Mouse (Mus musculus) liver, embryonic 12.5 days (tissue): ENCODE data around the gene Efcab11. TPM values are rescaled to one million over a fixed set of nuclear protein-coding genes. Genes with fewer than 3 reads are reported as not detected.
"Not testable (repeated sequence)": the region's sequence is repeated elsewhere in the genome, so short reads cannot be mapped to it uniquely, and the experiment has no call there.

Experiments
- ATAC-seq: fragments of 200-750 bp; cut with Nextera tagmentation; 2 replicates; pipeline ENCODE4 v1.8.0; 2017; ENCODE audit warnings: moderate number of reproducible peaks, mild to moderate bottlenecking, moderate library complexity
- H3K27ac ChIP-seq: fragments of 300-500 bp; sonication (generic); 2 replicates; pipeline ENCODE4 v1.5.1; 2016; ENCODE audit warnings: mild to moderate bottlenecking
- H3K27me3 ChIP-seq: fragments of 300-500 bp; sonication (generic); replicated peaks from 2 replicates; pipeline ENCODE4 v1.6.1; 2016; ENCODE audit warnings: mild to moderate bottlenecking, moderate library complexity
- H3K36me3 ChIP-seq: fragments of 300-500 bp; sonication (generic); 2 replicates; pipeline ENCODE4 v1.6.1; 2016; ENCODE audit warnings: mild to moderate bottlenecking, moderate library complexity
- H3K4me1 ChIP-seq: fragments of 300-500 bp; sonication (generic); 2 replicates; pipeline ENCODE4 v1.6.1; 2016
- H3K4me2 ChIP-seq: fragments of 300-500 bp; sonication (generic); 2 replicates; pipeline ENCODE4 v1.6.1; 2016; ENCODE audit warnings: mild to moderate bottlenecking, moderate library complexity
- H3K4me3 ChIP-seq: fragments of 300-500 bp; sonication (generic); 2 replicates; pipeline ENCODE4 v1.5.1; 2016; ENCODE audit warnings: mild to moderate bottlenecking, moderate library complexity
- H3K9ac ChIP-seq: fragments of 300-500 bp; sonication (generic); 2 replicates; pipeline ENCODE4 v1.6.1; 2016; ENCODE audit warnings: mild to moderate bottlenecking, moderate library complexity
- H3K9me3 ChIP-seq: fragments of 300-500 bp; sonication (generic); replicated peaks from 2 replicates; pipeline ENCODE4 v1.6.1; 2016; ENCODE audit warnings: mild to moderate bottlenecking, moderate library complexity
- WGBS: fragments of 180-500 bp; shearing (Covaris S2); methylation state at CpG from one replicate; pipeline ENCODE4 v1.1.7; 2016; ENCODE audit not compliant: insufficient replicate concordance; 5-methylcytosine and 5-hydroxymethylcytosine counted together
- polyA plus RNA-seq: library from polyadenylated mRNA; unstranded; fragments of >200 nt; fragmentation: Nextera tagmentation; extraction: Ambion mirVana; gene quantifications from 2 replicates; pipeline ENCODE4 v1.2.1, GENCODE M21; 2016

Efcab11 gene
- polyA plus RNA-seq, 1 experiment from 2014 or later: 5.5 TPM

DNA sequence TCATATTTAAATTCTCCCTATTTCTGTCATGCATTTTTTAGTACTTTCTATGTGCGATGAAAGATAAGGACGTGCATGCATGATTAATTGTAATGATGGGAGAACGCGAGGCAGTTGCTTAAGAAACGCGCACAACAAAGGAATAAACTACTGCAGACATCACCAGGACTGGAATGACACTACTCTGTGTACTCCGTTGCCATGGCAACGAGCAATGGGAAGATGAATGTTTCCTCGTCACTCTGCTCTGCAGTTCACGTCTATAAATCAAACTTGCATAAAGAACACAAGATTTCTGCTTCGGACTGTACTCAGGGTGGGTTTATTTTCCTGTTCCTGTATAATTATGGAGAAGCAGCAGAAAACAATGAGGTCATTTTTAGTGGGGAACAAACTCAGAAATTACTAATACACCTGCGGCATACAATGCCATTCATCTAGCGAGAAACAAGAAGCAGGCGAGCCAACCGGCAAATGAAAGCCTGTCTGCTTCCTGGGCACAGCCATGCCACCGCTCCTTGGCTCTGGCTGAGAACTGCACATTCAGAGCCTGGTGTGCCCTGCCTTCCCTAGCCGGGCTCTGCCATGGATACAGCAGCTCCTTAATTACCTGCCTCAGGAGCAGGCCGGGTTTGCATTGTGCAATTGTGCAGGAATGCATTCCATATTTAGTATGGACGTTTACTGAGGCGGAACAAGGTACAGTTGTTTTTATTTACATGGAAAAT, 47.7 kb downstream of the Efcab11 start:
- no peaks in the 10 kb centered on the region for H3K4me1 ChIP-seq
- H3K36me3 ChIP-seq: no peaks in the 10 kb centered on the region
- no peak overlapping the region for H3K4me2 ChIP-seq
- no peak overlapping the region for H3K4me3 ChIP-seq
- no peak for ATAC-seq
- WGBS: 78% methylated on average over 20 of the region's 20 CpGs
- no peak overlapping the region for H3K27ac ChIP-seq
- H3K27me3 ChIP-seq: no peaks in the 10 kb centered on the region
- no peak overlapping the region for H3K9ac ChIP-seq
- H3K9me3 ChIP-seq: no peaks in the 10 kb centered on the region

DNA sequence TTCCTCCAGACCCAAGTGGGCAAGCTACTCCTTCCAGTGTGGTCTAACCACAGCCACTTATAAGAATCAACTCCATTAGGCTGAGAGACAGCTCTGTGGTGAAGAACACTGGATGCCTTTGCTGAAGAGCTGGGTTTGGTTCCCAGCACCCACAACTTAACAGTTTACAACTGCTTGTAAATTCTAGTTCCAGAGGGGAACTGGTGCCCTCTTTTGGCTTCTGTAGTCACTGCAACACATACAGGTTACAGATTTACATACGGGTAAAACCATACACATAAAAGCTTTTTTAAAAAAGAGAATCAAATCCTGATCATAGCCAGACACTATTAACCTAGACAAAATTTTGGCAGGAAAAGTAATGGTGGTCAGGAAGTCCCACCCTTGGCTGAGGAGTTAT, 50.8 kb downstream of the Efcab11 start:
- Histone ChIP-seq H3K9ac (no peak overlapping the region), H3K4me3 (no peak overlapping the region), H3K36me3 (no peaks in the 10 kb centered on the region), H3K27ac (no peak overlapping the region), H3K4me2 (no peak overlapping the region), H3K27me3 (no peaks in the 10 kb centered on the region), H3K9me3 (no peaks in the 10 kb centered on the region), H3K4me1 (no peaks in the 10 kb centered on the region)
- ATAC-seq: no peak
- WGBS: 87% methylated on average over 1 of the region's 1 CpGs

- H3K4me1 ChIP-seq: no peaks in the 10 kb centered on the region
- H3K9ac ChIP-seq: no peak overlapping the region
- ATAC-seq: no peak
- H3K36me3 ChIP-seq: no peaks in the 10 kb centered on the region
- H3K4me2 ChIP-seq: no peak overlapping the region
- WGBS: 74% methylated on average over 4 of the region's 4 CpGs
- no peak overlapping the region for H3K27ac ChIP-seq
- H3K9me3 ChIP-seq: no peaks in the 10 kb centered on the region
- no peak overlapping the region for H3K4me3 ChIP-seq
- no peaks in the 10 kb centered on the region for H3K27me3 ChIP-seq
These were observed 61.6 kb downstream of the Efcab11 start for GRCm38 (mm10) chr12:99822591-99822990.

DNA sequence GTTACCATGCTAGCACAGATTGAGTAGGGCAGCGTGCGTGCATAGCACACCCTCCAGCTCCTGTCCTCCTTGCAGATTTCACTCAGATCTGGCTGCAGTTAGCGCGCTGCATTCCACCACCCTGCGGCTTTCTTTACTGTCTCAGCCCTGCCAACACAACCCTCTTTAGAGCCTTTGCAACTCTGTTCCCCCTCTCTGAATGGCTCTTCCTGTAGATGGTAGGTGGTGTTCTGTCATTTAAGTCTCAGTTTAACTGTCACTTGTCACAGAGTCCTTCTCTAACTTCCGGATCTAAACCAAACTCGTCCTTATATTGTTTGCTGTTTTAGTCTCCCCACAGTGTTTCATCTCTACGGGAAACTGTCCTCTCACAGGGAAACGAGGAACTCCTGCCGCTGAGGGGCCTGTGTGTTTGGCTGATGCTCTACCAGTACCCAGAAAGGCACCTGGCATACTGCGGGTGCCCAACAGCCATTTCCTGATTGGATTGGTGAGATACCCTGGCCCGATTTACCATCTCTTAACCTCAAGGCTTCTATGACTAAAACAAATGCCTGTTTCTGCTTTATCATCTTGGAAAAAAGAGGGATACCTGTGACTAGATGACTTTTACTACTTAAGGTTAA, 62.8 kb downstream of the Efcab11 start:
- 67% methylated on average over 12 of the region's 12 CpGs for WGBS
- no peak overlapping the region for H3K27ac ChIP-seq
- H3K36me3 ChIP-seq: no peaks in the 10 kb centered on the region
- H3K4me1 ChIP-seq: no peaks in the 10 kb centered on the region
- no peaks in the 10 kb centered on the region for H3K27me3 ChIP-seq
- H3K9me3 ChIP-seq: no peaks in the 10 kb centered on the region
- H3K4me2 ChIP-seq: no peak overlapping the region
- ATAC-seq: no peak
- H3K4me3 ChIP-seq: no peak overlapping the region
- H3K9ac ChIP-seq: no peak overlapping the region

- Histone ChIP-seq H3K4me2 (no peak overlapping the region), H3K36me3 (no peaks in the 10 kb centered on the region), H3K4me1 (no peaks in the 10 kb centered on the region), H3K9me3 (no peaks in the 10 kb centered on the region), H3K27ac (no peak overlapping the region), H3K27me3 (no peaks in the 10 kb centered on the region), H3K4me3 (no peak overlapping the region), H3K9ac (no peak overlapping the region)
- no peak for ATAC-seq
- 62% methylated on average over 4 of the region's 4 CpGs for WGBS
These were observed 64.9 kb downstream of the Efcab11 start for GRCm38 (mm10) chr12:99819186-99819974.

DNA sequence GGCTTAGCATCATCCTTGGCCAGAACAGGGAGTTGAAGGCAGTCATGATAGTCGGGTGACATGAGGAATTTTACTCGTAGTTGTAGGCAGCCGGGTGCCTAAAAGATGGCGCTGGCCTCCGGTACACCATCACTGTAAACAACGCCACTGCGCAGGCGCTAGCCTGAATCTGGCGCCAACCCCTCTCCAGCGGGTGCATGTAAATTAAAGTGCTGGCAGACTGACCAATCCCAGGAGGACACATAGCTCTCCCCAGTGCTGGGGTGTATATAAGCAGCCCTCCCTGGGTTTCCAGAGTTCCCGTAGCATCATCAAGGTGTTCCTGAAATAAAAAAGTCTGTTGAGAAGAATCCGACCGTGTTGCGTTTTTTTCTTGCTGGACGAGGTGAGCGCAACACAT, 66.2 kb downstream of the Efcab11 start:
- 87% methylated on average over 16 of the region's 16 CpGs for WGBS
- H3K4me3 ChIP-seq, H3K27ac ChIP-seq, H3K36me3 ChIP-seq, H3K9me3 ChIP-seq, H3K27me3 ChIP-seq, H3K4me1 ChIP-seq, ATAC-seq, H3K4me2 ChIP-seq, H3K9ac ChIP-seq: not testable (repeated sequence)

- no peak overlapping the region for H3K27ac ChIP-seq
- no peak overlapping the region for H3K4me2 ChIP-seq
- WGBS: 79% methylated on average over 8 of the region's 8 CpGs
- no peak for ATAC-seq
- no peak overlapping the region for H3K9ac ChIP-seq
- H3K36me3 ChIP-seq: no peaks in the 10 kb centered on the region
- no peaks in the 10 kb centered on the region for H3K4me1 ChIP-seq
- no peaks in the 10 kb centered on the region for H3K27me3 ChIP-seq
- H3K9me3 ChIP-seq: no peaks in the 10 kb centered on the region
- no peak overlapping the region for H3K4me3 ChIP-seq
These were observed 69.0 kb downstream of the Efcab11 start for GRCm38 (mm10) chr12:99815244-99815643.

GRCm38 (mm10) chr12:99807891-99808290, 76.3 kb downstream of the Efcab11 start:
- Histone ChIP-seq H3K27ac (no peak overlapping the region), H3K4me3 (no peak overlapping the region), H3K27me3 (no peaks in the 10 kb centered on the region), H3K4me1 (no peaks in the 10 kb centered on the region), H3K4me2 (no peak overlapping the region), H3K36me3 (no peaks in the 10 kb centered on the region), H3K9me3 (no peaks in the 10 kb centered on the region), H3K9ac (no peak overlapping the region)
- WGBS: 81% methylated on average over 5 of the region's 5 CpGs
- ATAC-seq: no peak

GRCm38 (mm10) chr12:99806741-99807140, 77.5 kb downstream of the Efcab11 start:
- 74% methylated on average over 7 of the region's 7 CpGs for WGBS
- not testable (repeated sequence) for H3K27me3 ChIP-seq, H3K27ac ChIP-seq, H3K4me1 ChIP-seq, H3K4me2 ChIP-seq, H3K9me3 ChIP-seq, ATAC-seq, H3K4me3 ChIP-seq, H3K36me3 ChIP-seq, H3K9ac ChIP-seq

- H3K4me2 ChIP-seq: no peak overlapping the region
- H3K27me3 ChIP-seq: no peaks in the 10 kb centered on the region
- 69% methylated on average over 2 of the region's 2 CpGs for WGBS
- no peak overlapping the region for H3K27ac ChIP-seq
- H3K4me1 ChIP-seq: no peaks in the 10 kb centered on the region
- ATAC-seq: no peak
- H3K4me3 ChIP-seq: no peak overlapping the region
- no peaks in the 10 kb centered on the region for H3K9me3 ChIP-seq
- H3K9ac ChIP-seq: no peak overlapping the region
- no peaks in the 10 kb centered on the region for H3K36me3 ChIP-seq
These were observed 88.3 kb downstream of the Efcab11 start for GRCm38 (mm10) chr12:99795921-99796320.

DNA sequence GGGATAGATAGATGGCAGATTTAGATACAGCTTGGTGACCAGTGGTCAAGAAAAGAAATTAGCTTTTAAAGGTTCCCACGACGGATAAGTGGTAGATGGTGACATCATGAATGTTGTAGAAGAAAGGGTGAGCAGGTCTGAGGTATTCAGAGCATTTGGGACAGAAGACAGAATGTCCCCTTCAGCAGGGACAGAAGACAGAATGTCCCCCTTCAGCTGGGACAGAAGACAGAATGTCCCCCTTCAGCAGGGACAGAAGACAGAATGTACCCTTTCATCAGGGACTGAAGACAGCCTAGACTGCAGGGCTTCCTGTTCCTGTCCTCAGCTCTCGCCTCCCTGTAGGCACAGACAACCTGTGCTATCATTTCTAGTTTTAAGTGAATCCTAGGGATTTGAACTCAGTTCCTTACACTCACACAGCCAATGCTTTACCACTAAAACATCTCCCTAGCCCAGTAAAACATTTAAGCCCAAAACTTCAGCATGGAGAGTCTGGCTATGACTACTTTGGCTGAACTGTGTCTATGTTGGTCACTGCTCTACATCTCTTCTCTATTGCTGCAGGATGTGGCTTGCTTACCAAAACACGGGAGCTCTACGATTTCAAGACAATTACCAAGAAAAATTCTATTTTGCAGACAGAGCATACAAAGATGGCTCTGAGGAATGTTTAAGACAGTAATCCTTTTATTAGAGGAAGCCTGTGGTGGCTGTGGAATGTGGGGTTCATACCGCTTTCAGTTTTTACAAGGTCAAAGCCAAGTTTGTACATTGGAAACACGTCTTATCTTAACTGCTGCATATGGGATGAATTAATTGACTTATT, 89.2 kb downstream of the Efcab11 start:
- Histone ChIP-seq H3K36me3 (no peaks in the 10 kb centered on the region), H3K27ac (no peak overlapping the region), H3K4me1 (no peaks in the 10 kb centered on the region), H3K9me3 (no peaks in the 10 kb centered on the region), H3K4me3 (no peak overlapping the region), H3K27me3 (no peaks in the 10 kb centered on the region), H3K9ac (no peak overlapping the region), H3K4me2 (no peak overlapping the region)
- WGBS: 70% methylated on average over 7 of the region's 7 CpGs
- ATAC-seq: no peak

DNA sequence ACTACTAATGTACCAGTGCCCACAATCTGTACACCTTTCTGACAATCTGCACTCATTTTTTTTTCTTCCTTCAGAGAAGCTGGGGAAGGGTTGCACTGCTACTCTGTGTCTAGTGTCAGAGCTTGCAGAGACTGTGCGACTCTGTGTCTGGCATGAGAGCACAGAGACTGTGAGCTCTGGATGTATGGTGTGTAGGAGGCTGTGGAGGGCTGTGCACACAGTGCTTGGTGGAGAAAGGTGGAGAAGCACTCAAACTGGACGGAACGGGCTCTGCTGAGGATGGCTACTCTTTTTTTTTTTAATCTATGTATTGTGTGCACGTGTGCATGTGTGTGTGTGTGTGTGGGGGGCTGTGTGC, 90.1 kb downstream of the Efcab11 start:
- H3K9me3 ChIP-seq: no peaks in the 10 kb centered on the region
- no peak overlapping the region for H3K27ac ChIP-seq
- no peak for ATAC-seq
- H3K4me1 ChIP-seq: no peaks in the 10 kb centered on the region
- H3K4me2 ChIP-seq: no peak overlapping the region
- no peak overlapping the region for H3K4me3 ChIP-seq
- H3K9ac ChIP-seq: no peak overlapping the region
- WGBS: 70% methylated on average over 4 of the region's 4 CpGs
- no peaks in the 10 kb centered on the region for H3K36me3 ChIP-seq
- H3K27me3 ChIP-seq: no peaks in the 10 kb centered on the region
